Mouse (Mus musculus): ENCODE data around the gene Oprd1.

DNA sequence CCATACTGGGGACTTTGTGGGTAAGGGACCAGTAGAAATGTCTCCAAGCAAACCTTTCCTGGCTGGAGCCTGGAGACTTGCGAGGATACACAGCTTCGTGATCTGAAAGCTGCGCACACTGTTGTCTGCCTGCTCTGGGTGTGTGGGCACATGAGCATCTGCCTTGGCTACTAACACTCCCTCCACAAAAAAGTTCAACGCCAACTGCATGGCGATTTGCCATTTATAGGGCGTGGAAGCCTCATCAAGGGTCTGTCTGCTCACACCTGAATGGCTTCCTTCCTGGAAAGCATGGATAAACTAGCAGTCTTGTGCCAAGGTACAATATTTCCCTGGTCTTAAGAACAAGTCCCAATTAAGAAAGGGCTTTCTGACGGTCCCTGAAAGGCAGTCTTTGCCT is 12.5 kb downstream of the Oprd1 start:
- TF ChIP-seq POLR2A (IDR thresholded peaks at IDR 0.05; ENCODE audit: control insufficient read depth, low read depth, low read length): no peak
- TF ChIP-seq CTCF (IDR thresholded peaks at IDR 0.05; ENCODE audit: control insufficient read depth, insufficient read depth, insufficient replicate concordance, low read depth, low read length): no peak

Data from testis, adult 2 months (tissue).